Mouse (Mus musculus) bone marrow, adult 2 months (tissue): ENCODE results near the gene Rnase13.

ENCODE experiments used
- CTCF ChIP-seq: fragments of 200-500 bp; IDR thresholded peaks from 2 replicates; pipeline ENCODE4 v1.5.1; 2011; ENCODE audit warnings: low read length, control low read depth; ENCODE audit not compliant: control insufficient read depth, insufficient read depth
- POLR2A ChIP-seq: fragments of 200-500 bp; IDR thresholded peaks from 2 replicates; pipeline ENCODE4 v1.6.1; 2011; ENCODE audit warnings: low read depth, mild to moderate bottlenecking, control low read depth, low read length, borderline replicate concordance; ENCODE audit not compliant: control insufficient read depth

- TF ChIP-seq CTCF (no peak), POLR2A (no peak)
Observed at GRCm38 (mm10) chr14:51939005-51939404, 16.4 kb upstream of the Rnase13 start.
